Mouse (Mus musculus): Measurements from ENCODE around the gene Gm10197. TPM values are rescaled to one million over a fixed set of nuclear protein-coding genes. Genes with fewer than 3 reads are reported as not detected.
"Not testable (repeated sequence)": the region's sequence is repeated elsewhere in the genome, so short reads cannot be mapped to it uniquely, and the experiment has no call there.

The Gm10197 gene
- polyA plus RNA-seq, 1 experiment: not detected

DNA sequence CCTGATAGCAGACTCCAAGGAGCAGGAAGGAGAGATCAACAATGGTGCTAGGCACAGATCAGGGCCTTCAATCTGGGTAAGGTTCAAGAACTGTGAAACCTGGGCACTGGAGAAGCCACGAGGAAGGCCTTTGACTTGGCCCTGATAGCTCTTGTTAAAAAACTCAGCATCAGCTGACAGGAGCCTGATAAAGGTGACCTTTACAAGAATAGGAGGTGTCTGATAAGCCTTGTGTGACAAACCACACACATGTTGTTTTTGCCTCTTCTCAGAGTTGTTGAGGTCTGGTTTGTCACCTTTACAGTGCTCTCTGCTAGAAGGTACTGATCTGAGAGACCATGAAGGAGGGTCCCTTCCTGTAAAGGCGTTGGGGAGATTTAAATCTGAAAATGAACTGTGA is 35.8 kb upstream of the Gm10197 start:
- TF ChIP-seq CTCF (IDR thresholded peaks at IDR 0.05; ENCODE audit: borderline replicate concordance, insufficient read depth, low read length) (no peak), POLR2A (IDR thresholded peaks at IDR 0.05; ENCODE audit: low read depth, low read length) (no peak)
- H3K27ac ChIP-seq (ENCODE audit: insufficient read depth, low read length): no peak overlapping the region
- peaks cover 23% of the 10 kb centered on the region for H3K4me1 ChIP-seq (ENCODE audit: control insufficient read depth, insufficient read depth, low read length)
- H3K4me3 ChIP-seq (ENCODE audit: insufficient read depth, low read length): no peak overlapping the region

DNA sequence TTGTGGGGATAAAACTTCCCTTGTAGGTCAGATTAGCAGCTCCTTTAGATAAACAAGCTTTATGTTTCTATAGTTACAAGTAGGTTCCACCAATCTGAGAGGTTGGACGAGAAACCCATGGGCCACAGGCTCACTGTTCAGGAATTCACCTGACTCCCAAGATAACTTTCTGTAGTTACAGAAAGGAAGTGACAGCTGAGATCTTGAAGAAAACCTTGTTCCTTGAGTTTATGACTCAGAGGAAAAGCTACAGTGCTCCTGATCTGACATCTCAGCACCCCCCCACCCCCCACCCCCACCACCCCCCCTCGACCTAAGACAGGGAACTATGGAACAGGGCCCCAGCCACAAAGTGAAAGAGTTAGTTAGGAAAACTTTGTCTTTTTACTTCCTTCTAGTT is 34.2 kb upstream of the Gm10197 start:
- TF ChIP-seq CTCF (IDR thresholded peaks at IDR 0.05; ENCODE audit: borderline replicate concordance, insufficient read depth, low read length): no peak
- TF ChIP-seq POLR2A (IDR thresholded peaks at IDR 0.05; ENCODE audit: low read depth, low read length): no peak
- peaks cover 14% of the 10 kb centered on the region for H3K4me1 ChIP-seq (ENCODE audit: control insufficient read depth, insufficient read depth, low read length)
- no peak overlapping the region for H3K4me3 ChIP-seq (ENCODE audit: insufficient read depth, low read length)
- H3K27ac ChIP-seq (ENCODE audit: insufficient read depth, low read length): peak overlapping the region; percentile 79; the same call in 1 of the 2 replicates

DNA sequence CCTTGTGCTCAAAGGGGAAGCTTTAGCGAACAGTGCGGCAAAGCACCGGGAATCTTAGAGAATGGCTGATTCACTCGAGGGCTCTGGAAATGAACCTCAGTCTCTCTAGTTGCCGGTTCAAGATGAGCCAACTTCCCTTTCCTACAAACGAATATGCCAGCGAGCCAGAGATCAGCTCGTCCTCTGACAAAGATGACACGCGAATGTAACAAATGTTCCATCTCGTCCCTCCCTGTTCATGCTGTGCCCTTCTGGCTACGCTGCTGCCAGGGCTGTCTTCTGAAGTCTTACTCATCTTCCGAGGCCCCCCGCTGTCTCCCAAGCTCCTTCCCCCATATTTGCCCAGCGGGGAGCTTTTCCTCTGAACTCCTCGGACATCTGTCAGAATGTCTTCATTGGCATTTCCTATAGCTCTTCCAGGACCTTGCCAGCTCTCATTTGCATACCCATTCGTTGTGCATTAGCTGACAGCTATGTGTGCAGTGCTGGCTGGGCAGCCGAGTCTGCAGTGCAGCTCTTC is 33.3 kb upstream of the Gm10197 start:
- TF ChIP-seq CTCF (IDR thresholded peaks at IDR 0.05; ENCODE audit: borderline replicate concordance, insufficient read depth, low read length) (no peak), POLR2A (IDR thresholded peaks at IDR 0.05; ENCODE audit: low read depth, low read length) (no peak)
- Histone ChIP-seq H3K27ac (ENCODE audit: insufficient read depth, low read length) (no peak overlapping the region; the same call in 1 of the 2 replicates), H3K4me1 (ENCODE audit: control insufficient read depth, insufficient read depth, low read length) (peaks cover 12% of the 10 kb centered on the region), H3K4me3 (ENCODE audit: insufficient read depth, low read length) (no peak overlapping the region)

DNA sequence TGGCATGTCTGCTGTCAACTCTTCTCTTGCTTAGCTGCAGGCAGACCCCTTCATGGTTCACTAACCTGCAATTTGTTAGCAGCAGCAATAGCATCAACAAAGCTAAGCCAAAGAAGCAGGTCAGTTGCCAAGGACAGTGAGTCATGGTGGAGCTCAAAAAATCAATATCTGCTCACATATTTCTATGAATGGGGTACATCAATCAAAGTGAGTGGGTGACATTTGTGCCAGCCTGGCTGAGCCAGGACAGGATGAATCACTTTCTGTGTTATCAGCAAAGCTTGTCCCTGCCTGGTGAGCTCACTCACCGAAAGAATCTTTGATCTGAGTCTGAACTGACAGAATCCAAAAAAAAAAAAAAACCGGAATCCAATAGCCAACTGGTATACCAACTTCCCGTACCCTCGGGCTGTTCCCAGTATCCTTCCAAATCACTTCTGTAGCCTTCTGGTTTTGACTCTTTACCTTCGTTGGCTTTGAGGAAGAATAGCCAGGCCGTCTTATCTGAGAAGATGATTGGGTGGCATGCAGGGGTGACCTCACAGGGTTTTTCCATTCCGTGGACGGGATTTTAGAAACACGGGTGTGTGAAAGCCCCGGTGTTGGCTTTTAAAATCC is 32.8 kb upstream of the Gm10197 start:
- Histone ChIP-seq H3K4me1 (ENCODE audit: control insufficient read depth, insufficient read depth, low read length) (peaks cover 12% of the 10 kb centered on the region), H3K4me3 (ENCODE audit: insufficient read depth, low read length) (no peak overlapping the region), H3K27ac (ENCODE audit: insufficient read depth, low read length) (no peak overlapping the region)
- TF ChIP-seq CTCF (IDR thresholded peaks at IDR 0.05; ENCODE audit: borderline replicate concordance, insufficient read depth, low read length): no peak
- TF ChIP-seq POLR2A (IDR thresholded peaks at IDR 0.05; ENCODE audit: low read depth, low read length): no peak

DNA sequence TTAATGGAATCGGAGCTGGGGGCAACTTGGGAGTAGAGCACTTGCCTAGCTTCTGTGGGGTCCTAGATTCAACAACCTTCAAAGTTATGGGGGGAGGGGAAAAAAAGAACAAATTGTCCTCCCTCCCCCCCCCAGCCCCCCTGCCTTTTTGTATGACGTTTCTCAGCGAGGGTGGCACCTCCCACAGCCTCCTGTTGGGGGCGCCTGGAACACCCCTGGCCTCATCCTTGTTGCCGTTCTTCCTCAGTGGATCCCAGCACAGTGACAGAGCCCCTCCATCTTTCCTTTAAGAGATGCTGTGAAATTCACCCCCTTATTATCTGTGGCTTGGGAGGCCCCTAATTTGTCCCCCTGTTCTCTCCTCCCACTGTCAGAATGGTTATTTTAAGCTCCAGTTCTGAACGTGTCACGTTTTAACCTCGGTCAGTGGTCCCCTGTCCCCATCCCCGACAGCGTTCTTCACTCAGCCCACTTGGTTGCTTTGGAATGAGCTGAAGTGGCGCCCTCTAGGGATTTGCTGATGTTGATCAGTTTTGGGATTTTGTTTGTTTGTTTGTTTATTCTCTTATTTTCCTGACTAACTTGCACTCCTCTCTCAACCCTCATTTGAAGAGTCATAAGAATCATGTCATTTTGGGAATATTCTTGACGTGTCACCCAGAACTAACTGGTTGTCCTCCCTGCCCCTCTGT is 31.3 kb upstream of the Gm10197 start:
- H3K4me1 ChIP-seq (ENCODE audit: control insufficient read depth, insufficient read depth, low read length): peaks cover 7% of the 10 kb centered on the region
- TF ChIP-seq POLR2A (IDR thresholded peaks at IDR 0.05; ENCODE audit: low read depth, low read length): no peak
- TF ChIP-seq CTCF (IDR thresholded peaks at IDR 0.05; ENCODE audit: borderline replicate concordance, insufficient read depth, low read length): no peak
- no peak overlapping the region for H3K4me3 ChIP-seq (ENCODE audit: insufficient read depth, low read length)
- H3K27ac ChIP-seq (ENCODE audit: insufficient read depth, low read length): no peak overlapping the region

DNA sequence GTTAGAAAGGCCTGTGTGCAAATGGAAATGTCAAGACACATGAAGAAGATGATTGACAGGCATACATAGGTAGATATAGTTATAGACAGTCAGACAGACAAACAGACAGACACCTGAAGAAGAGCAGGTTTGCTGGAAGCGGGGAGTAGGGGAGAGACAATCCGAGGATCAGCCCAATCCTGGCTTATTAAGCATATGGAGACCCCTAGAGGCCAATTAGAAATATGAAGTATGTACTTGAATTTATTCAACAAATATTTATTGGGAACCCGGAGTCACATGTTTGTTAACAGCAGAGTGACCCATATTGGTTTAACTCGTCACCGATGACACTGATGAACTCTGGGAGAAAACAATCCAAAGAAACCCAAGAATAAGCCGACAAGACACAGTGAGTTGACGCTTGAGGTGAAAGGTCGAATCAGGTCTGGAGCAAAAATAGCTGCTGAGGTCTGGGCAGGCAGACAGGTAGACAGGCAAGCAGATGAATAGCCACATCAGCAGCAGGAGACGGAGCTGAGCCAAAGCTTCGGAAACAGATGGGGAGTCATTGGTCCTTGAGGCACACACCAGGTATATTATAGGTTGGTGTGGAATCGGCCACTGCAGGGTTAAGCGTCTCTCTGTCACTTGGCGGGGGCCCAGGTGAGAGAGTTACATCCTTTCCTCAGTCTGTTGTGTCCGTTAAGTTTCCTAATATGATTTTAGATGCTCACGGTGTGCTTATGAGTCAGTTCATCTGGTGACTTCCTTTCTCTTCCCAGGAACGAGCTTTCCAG is 29.0 kb upstream of the Gm10197 start:
- H3K27ac ChIP-seq (ENCODE audit: insufficient read depth, low read length): no peak overlapping the region
- no peak overlapping the region for H3K4me3 ChIP-seq (ENCODE audit: insufficient read depth, low read length)
- H3K4me1 ChIP-seq (ENCODE audit: control insufficient read depth, insufficient read depth, low read length): peaks cover 3% of the 10 kb centered on the region; the same call in 1 of the 2 replicates
- TF ChIP-seq CTCF (IDR thresholded peaks at IDR 0.05; ENCODE audit: borderline replicate concordance, insufficient read depth, low read length) (no peak), POLR2A (IDR thresholded peaks at IDR 0.05; ENCODE audit: low read depth, low read length) (no peak)

DNA sequence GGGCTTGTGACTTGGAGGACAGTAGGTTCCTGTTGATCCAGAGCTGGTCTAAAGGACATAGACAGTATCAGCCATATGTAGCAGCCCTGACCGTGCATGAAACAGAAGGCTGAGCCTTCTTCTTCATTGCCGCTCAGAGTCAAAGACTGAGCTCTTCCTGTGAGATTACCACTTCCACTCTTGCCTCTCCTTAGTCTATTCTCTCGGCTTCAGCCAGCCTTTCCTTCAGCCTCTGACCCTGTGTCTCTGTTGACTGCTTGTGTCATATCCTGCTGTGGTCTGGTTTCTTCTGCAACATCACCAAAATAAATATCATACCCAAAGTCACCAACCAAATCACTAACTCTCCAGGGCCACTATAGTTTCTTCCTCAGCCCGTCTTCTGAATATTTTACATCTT is 27.6 kb upstream of the Gm10197 start:
- no peak overlapping the region for H3K27ac ChIP-seq (ENCODE audit: insufficient read depth, low read length)
- H3K4me3 ChIP-seq (ENCODE audit: insufficient read depth, low read length): no peak overlapping the region
- no peaks in the 10 kb centered on the region for H3K4me1 ChIP-seq (ENCODE audit: control insufficient read depth, insufficient read depth, low read length)
- TF ChIP-seq CTCF (IDR thresholded peaks at IDR 0.05; ENCODE audit: borderline replicate concordance, insufficient read depth, low read length): no peak

DNA sequence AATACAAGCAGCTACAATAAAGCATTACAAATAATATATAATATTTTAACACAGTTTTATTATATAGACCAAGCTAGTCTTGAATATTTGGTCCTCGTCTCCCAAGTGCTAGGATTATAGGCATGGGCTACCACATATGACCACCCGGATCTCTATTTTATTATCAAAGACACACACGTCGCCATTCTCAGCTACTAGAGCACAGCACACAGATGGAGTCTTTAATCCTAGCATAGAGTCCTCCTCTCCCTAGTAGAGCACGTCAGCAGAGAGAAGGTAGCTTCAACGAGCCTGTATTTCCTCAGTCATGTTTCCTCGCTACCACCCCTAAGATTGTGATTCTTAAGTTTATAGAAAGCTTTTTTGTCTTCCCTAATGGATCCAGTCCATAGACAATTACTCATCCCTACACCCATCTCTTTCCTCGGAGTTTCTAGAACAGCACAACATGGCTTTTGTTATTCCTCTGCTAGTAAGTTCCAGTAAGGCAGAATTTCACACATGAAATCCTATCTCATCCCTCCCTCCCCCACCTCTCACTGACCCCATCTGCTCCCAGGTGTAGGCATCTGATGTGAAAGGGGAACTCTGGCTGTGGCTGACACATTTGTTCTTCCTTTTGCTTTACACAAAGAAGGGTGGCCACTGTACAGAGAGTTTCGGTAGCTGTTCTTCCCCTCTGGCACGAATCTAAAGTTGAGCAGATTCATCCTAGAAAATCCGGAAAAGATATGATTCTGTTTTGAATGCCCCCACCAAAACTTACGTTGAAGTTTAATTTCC is 26.1 kb upstream of the Gm10197 start:
- H3K4me1 ChIP-seq (ENCODE audit: control insufficient read depth, insufficient read depth, low read length): no peaks in the 10 kb centered on the region
- no peak overlapping the region for H3K4me3 ChIP-seq (ENCODE audit: insufficient read depth, low read length)
- TF ChIP-seq POLR2A (IDR thresholded peaks at IDR 0.05; ENCODE audit: low read depth, low read length) (no peak), CTCF (IDR thresholded peaks at IDR 0.05; ENCODE audit: borderline replicate concordance, insufficient read depth, low read length) (no peak)
- H3K27ac ChIP-seq (ENCODE audit: insufficient read depth, low read length): no peak overlapping the region

DNA sequence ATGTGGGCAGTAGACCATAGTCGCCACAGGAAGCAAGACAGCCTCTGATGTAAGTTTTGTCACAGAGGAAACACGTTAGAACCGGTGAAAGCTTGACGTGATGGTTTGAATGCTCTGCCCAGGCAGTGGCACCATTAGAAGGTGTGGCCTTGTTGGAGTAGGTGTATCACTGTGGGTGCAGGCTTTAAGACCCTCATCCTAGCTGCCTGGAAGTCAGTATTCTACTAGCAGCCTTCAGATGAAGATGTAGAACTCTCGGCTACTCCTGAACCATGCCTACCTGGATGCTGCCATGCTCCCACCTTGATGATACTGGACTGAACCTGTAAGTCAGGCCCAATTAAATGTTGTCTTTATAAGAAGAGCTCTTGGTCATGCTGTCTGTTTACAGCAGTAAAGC is 24.2 kb upstream of the Gm10197 start:
- not testable (repeated sequence) for H3K27ac ChIP-seq (ENCODE audit: insufficient read depth, low read length); H3K4me1 ChIP-seq (ENCODE audit: control insufficient read depth, insufficient read depth, low read length)

DNA sequence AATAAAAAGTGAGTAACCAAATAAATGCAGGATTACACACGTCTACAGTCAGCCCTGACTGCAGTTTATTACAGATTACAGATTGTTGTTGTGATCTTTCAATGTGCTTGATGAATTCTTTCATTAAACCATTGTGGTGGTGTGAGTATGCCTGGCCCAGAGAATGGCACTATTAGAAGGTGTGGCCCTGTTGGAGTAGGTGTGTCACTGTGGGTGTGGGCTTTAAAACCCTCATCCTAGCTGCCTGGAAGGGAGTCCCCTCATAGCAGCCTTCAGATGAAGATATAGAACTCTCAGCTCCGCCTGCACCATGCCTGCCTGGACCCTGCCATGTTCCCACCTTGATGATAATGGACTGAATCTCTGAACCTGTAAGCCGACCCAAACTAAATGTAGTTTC is 23.4 kb upstream of the Gm10197 start:
- H3K4me3 ChIP-seq (ENCODE audit: insufficient read depth, low read length): not testable (repeated sequence)
- 0 out of 2 replicates have a peak overlapping the region, but pooled peaks have one; percentile 17 for H3K27ac ChIP-seq (ENCODE audit: insufficient read depth, low read length)

More for the DNA sequence above, 24.2 kb upstream of the Gm10197 start:
- not testable (repeated sequence) for H3K4me3 ChIP-seq (ENCODE audit: insufficient read depth, low read length)

More for the DNA sequence above, 23.4 kb upstream of the Gm10197 start:
- not testable (repeated sequence) for H3K4me1 ChIP-seq (ENCODE audit: control insufficient read depth, insufficient read depth, low read length)
